Mouse (Mus musculus) ES-E14 (cell line): ENCODE measurements around the gene Hmgb4. TPM values are rescaled to one million over a fixed set of nuclear protein-coding genes. Genes with fewer than 3 reads are reported as not detected.

ENCODE experiments used
- DNase-seq: peaks from one replicate; pipeline ENCODE4 v3.0.0-alpha.2; 2013; ENCODE audit warnings: low read depth, low spot score
- H3K27ac ChIP-seq: 2 replicates; pipeline ENCODE4 v1.5.1; 2012; ENCODE audit warnings: low read depth, mild to moderate bottlenecking, low read length, moderate library complexity, mixed read lengths; ENCODE audit not compliant: poor library complexity, insufficient read depth, severe bottlenecking
- H3K36me3 ChIP-seq: 2 replicates; pipeline ENCODE4 v1.6.1; 2012; ENCODE audit warnings: mild to moderate bottlenecking, low read length, moderate library complexity, mixed read lengths; ENCODE audit not compliant: control insufficient read depth, poor library complexity, insufficient read depth, severe bottlenecking
- H3K4me1 ChIP-seq, 2 experiments: fragments of 150-350 bp in 1 of 2; sonication (generic) in 1 of 2; 2 replicates each; pipeline ENCODE4 v1.6.1; 2012; ENCODE audit warnings: low read length in 2 of 2, mild to moderate bottlenecking in 1 of 2, mixed read lengths in 1 of 2; ENCODE audit not compliant: control insufficient read depth in 2 of 2, insufficient read depth in 2 of 2, poor library complexity in 1 of 2
- H3K4me3 ChIP-seq, 2 experiments: fragments of 150-350 bp in 1 of 2; sonication (generic) in 1 of 2; 2 replicates each; pipeline ENCODE4 v1.5.1; 2012; ENCODE audit warnings: low read length in 2 of 2, low read depth in 1 of 2, mild to moderate bottlenecking in 1 of 2, mixed read lengths in 1 of 2; ENCODE audit not compliant: insufficient read depth in 1 of 2, poor library complexity in 1 of 2, severe bottlenecking in 1 of 2
- H3K9ac ChIP-seq: 2 replicates; pipeline ENCODE4 v1.6.1; 2012; ENCODE audit warnings: low read depth, mild to moderate bottlenecking, low read length, mixed read lengths; ENCODE audit not compliant: poor library complexity, insufficient read depth, severe bottlenecking
- H3K9me3 ChIP-seq: fragments of 150-350 bp; sonication (generic); 2 replicates; pipeline ENCODE4 v1.6.1; 2012; ENCODE audit warnings: low read depth, mild to moderate bottlenecking, low read length; ENCODE audit not compliant: control insufficient read depth, insufficient read depth
- CHD2 ChIP-seq: IDR thresholded peaks from 2 replicates; pipeline ENCODE4 v1.6.1; 2014; ENCODE audit warnings: mild to moderate bottlenecking, low read depth, low read length, inconsistent platforms
- HCFC1 ChIP-seq: IDR thresholded peaks from 2 replicates; pipeline ENCODE4 v1.6.1; 2012; ENCODE audit warnings: low read length, inconsistent platforms, borderline replicate concordance; ENCODE audit not compliant: insufficient read depth
- MAFK ChIP-seq: IDR thresholded peaks from 2 replicates; pipeline ENCODE4 v1.6.1; 2014; ENCODE audit warnings: mild to moderate bottlenecking, low read depth, low read length, inconsistent platforms; ENCODE audit not compliant: insufficient read depth
- ZC3H11A ChIP-seq: IDR thresholded peaks from 2 replicates; pipeline ENCODE4 v1.6.1; 2012; ENCODE audit warnings: low read depth, mild to moderate bottlenecking, inconsistent platforms, low read length, borderline replicate concordance
- ZNF384 ChIP-seq: IDR thresholded peaks from 2 replicates; pipeline ENCODE4 v1.6.1; 2012; ENCODE audit warnings: low read depth, low read length, inconsistent platforms
- in situ Hi-C, 2 experiments: fragments of 600-800 bp; cut with MboI; formaldehyde crosslinking; loops; one replicate each; pipeline ENCODE4 v1.15.1; 2025; ENCODE audit warnings: low sequenced_read_pairs in 2 of 2, inconsistent platforms in 1 of 2; ENCODE audit not compliant: unreplicated experiment in 2 of 2
- total RNA-seq: library from RNA; depleted of rRNA; stranded (reverse); fragments of 300-350 nt; gene quantifications from 2 replicates; pipeline ENCODE4 v1.2.3, GENCODE M21; 2012

Gene Hmgb4
- total RNA-seq, 1 experiment = not detected

GRCm38 (mm10) chr4:128233458-128233857, 27.3 kb downstream of the Hmgb4 start:
- Histone ChIP-seq H3K4me3 (no peak overlapping the region), H3K4me1 (no peaks in the 10 kb centered on the region), H3K36me3 (no peaks in the 10 kb centered on the region), H3K9me3 (no peaks in the 10 kb centered on the region), H3K9ac (no peak overlapping the region), H3K27ac (no peak overlapping the region)
- no peak for TF ChIP-seq CHD2
- no peak for DNase-seq
- in situ Hi-C loops = no loop called here

GRCm38 (mm10) chr4:128227377-128228316, 33.1 kb downstream of the Hmgb4 start:
- TF ChIP-seq CHD2 (no peak), HCFC1 (no peak), ZC3H11A (no peak), ZNF384 (no peak), MAFK (no peak)
- in situ Hi-C loops = no loop called here
- Histone ChIP-seq H3K9me3 (no peaks in the 10 kb centered on the region), H3K36me3 (no peaks in the 10 kb centered on the region), H3K4me1 (no peaks in the 10 kb centered on the region), H3K4me3 (no peak overlapping the region), H3K9ac (no peak overlapping the region), H3K27ac (no peak overlapping the region)
- no peak for DNase-seq

DNA sequence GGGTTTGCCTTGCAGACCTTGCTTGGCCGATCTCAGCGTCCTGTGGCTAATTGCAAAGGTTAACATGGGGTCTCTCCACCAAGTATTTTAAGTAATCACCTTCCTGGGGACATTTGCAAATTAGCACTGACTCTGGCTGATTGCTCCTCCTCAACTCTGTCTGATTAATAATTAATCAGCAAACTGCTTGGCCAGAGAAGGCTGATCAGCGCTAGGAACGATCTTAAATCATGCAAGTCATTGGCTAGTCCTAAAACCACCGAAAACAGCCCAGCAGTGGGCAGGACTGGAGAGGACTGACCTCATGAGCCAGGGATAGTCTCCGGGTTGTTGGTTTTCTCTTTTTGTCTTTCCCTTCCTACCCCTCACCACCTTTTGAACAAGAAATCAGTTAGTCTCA, 36.3 kb downstream of the Hmgb4 start:
- no peaks in the 10 kb centered on the region for H3K9me3 ChIP-seq
- in situ Hi-C loops = no loop called here
- TF ChIP-seq ZC3H11A = no peak
- no peak for TF ChIP-seq MAFK
- no peak for TF ChIP-seq ZNF384
- TF ChIP-seq HCFC1 = no peak
- no peak for TF ChIP-seq CHD2
- no peak overlapping the region for H3K4me3 ChIP-seq
- no peaks in the 10 kb centered on the region for H3K4me1 ChIP-seq
- H3K27ac ChIP-seq = no peak overlapping the region
- no peak for DNase-seq
- no peak overlapping the region for H3K9ac ChIP-seq
- H3K36me3 ChIP-seq = no peaks in the 10 kb centered on the region

GRCm38 (mm10) chr4:128217991-128218595, 42.7 kb downstream of the Hmgb4 start:
- no peak for DNase-seq
- H3K4me1 ChIP-seq = no peaks in the 10 kb centered on the region
- no peaks in the 10 kb centered on the region for H3K9me3 ChIP-seq
- no peak overlapping the region for H3K27ac ChIP-seq
- no peak for TF ChIP-seq ZNF384
- TF ChIP-seq MAFK = no peak
- TF ChIP-seq CHD2 = no peak
- TF ChIP-seq HCFC1 = no peak
- TF ChIP-seq ZC3H11A = no peak
- no peak overlapping the region for H3K4me3 ChIP-seq
- H3K9ac ChIP-seq = no peak overlapping the region
- in situ Hi-C loops = no loop called here
- H3K36me3 ChIP-seq = no peaks in the 10 kb centered on the region
